Mouse (Mus musculus) heart, embryonic 15.5 days (tissue): Measurements from ENCODE around the gene Cachd1. TPM values are rescaled to one million over a fixed set of nuclear protein-coding genes. Genes with fewer than 3 reads are reported as not detected.

Source experiments
- ATAC-seq: fragments of 200-750 bp; cut with Nextera tagmentation; replicated peaks from 2 replicates; pipeline ENCODE4 v1.8.0; 2017; ENCODE audit warnings: low read depth, moderate TSS enrichment; ENCODE audit not compliant: insufficient number of reproducible peaks, insufficient read depth, low FRiP score
- H3K27ac ChIP-seq: fragments of 300-500 bp; sonication (generic); 2 replicates; pipeline ENCODE4 v1.5.1; 2015; ENCODE audit warnings: mild to moderate bottlenecking, inconsistent platforms
- H3K27me3 ChIP-seq: fragments of 300-500 bp; sonication (generic); 2 replicates; pipeline ENCODE4 v1.6.1; 2015; ENCODE audit warnings: inconsistent platforms
- H3K36me3 ChIP-seq: fragments of 300-500 bp; sonication (generic); 2 replicates; pipeline ENCODE4 v1.6.1; 2015; ENCODE audit warnings: mild to moderate bottlenecking, inconsistent platforms
- H3K4me1 ChIP-seq: fragments of 300-500 bp; sonication (generic); replicated peaks from 2 replicates; pipeline ENCODE4 v1.6.1; 2015; ENCODE audit warnings: inconsistent platforms
- H3K4me2 ChIP-seq: fragments of 300-500 bp; sonication (generic); 2 replicates; pipeline ENCODE4 v1.6.1; 2015; ENCODE audit warnings: inconsistent platforms, mild to moderate bottlenecking, moderate library complexity
- H3K4me3 ChIP-seq: fragments of 300-500 bp; sonication (generic); 2 replicates; pipeline ENCODE4 v1.5.1; 2015; ENCODE audit warnings: mild to moderate bottlenecking, inconsistent platforms
- H3K9ac ChIP-seq: fragments of 300-500 bp; sonication (generic); 2 replicates; pipeline ENCODE4 v1.6.1; 2015; ENCODE audit warnings: mild to moderate bottlenecking, inconsistent platforms
- H3K9me3 ChIP-seq: fragments of 300-500 bp; sonication (generic); replicated peaks from 2 replicates; pipeline ENCODE4 v1.6.1; 2016; ENCODE audit warnings: inconsistent platforms
- WGBS: fragments of 180-500 bp; shearing (Covaris S2); methylation state at CpG from one replicate; pipeline ENCODE4 v1.1.7; 2015; ENCODE audit warnings: mixed read lengths; 5-methylcytosine and 5-hydroxymethylcytosine counted together
- polyA plus RNA-seq: library from polyadenylated mRNA; unstranded; fragments of >200 nt; fragmentation: Nextera tagmentation; extraction: Ambion mirVana; gene quantifications from 2 replicates; pipeline ENCODE4 v1.2.1, GENCODE M21; 2015

Gene Cachd1
- polyA plus RNA-seq, 1 experiment from 2014 or later, result 6.2 TPM

DNA sequence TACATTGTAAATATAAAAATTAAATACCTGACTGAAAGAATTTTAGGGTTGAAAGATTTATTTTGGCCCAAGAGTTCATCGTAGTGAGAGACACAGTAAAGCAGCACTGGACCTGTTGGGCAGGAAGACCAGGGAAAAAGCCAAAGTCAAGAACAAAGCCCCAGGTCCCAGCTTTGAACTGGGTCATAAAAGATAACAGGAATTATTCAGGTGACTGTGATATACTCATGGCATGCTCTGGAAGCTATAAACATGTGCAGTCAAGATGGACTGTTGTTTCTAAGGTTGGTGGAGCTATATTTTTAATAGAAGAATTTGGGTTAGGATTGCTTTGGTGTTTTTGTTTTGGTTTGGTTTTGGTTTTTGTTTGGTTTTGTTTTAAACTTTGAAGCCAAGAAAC lies 148.7 kb downstream of the Cachd1 start:
- no peak overlapping the region for H3K4me2 ChIP-seq
- H3K4me1 ChIP-seq, result no peaks in the 10 kb centered on the region; the same call in 1 of the 2 replicates
- no peaks in the 10 kb centered on the region for H3K27me3 ChIP-seq
- H3K9me3 ChIP-seq, result no peaks in the 10 kb centered on the region
- 84% methylated on average over 1 of the region's 1 CpGs for WGBS
- H3K4me3 ChIP-seq, result no peak overlapping the region
- ATAC-seq, result no peak
- H3K36me3 ChIP-seq, result 0 out of 2 replicates have a peak, but pooled peaks cover under 1% of the 10 kb centered on the region
- no peak overlapping the region for H3K27ac ChIP-seq
- no peak overlapping the region for H3K9ac ChIP-seq

DNA sequence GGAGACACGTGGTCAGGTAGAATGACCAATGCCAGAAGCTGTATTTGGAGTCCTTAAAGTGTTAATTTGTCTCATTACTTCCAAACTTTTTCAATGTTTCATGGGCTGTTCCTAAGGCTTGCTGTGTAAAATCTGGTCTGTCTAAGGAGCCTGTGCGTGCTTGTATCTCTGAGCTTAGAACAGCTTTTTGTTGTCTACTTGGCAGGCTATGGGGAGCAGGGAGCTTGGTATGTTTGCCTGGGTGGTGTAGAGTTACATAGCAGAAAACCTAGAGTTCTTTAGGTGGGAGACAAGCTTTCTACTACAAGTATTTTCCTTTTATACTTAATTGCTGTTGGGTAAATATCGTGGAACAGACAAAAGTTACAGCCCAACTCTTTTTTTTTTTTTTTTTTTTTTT lies 150.1 kb downstream of the Cachd1 start:
- Histone ChIP-seq H3K9me3 (no peaks in the 10 kb centered on the region), H3K27me3 (no peaks in the 10 kb centered on the region), H3K9ac (no peak overlapping the region), H3K4me3 (no peak overlapping the region), H3K27ac (no peak overlapping the region), H3K4me2 (no peak overlapping the region), H3K4me1 (no peaks in the 10 kb centered on the region; the same call in 1 of the 2 replicates), H3K36me3 (no peaks in the 10 kb centered on the region)
- ATAC-seq, result no peak
- 65% methylated on average over 3 of the region's 3 CpGs for WGBS

DNA sequence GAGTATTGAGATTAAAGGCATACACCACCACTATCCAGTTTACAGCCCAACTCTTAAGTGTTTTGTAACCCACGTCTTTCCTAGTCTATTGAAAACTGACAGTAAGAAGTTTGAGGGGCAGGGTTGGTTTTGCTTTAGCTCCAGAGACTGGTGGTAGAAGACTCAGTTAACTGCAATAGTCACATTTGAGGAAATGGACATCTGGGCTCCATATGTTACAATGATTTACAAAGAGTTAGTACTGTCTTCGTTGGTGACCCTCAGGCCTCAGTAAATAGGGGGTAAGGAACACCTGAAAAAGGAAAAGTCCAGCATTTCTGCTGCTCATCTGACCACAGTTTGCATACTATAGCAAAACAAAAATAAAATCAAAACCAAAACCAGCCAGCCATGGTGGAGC lies 150.6 kb downstream of the Cachd1 start:
- no peak overlapping the region for H3K4me3 ChIP-seq
- H3K4me1 ChIP-seq, result no peaks in the 10 kb centered on the region; the same call in 1 of the 2 replicates
- H3K4me2 ChIP-seq, result no peak overlapping the region
- WGBS, result 68% methylated on average over 2 of the region's 2 CpGs
- no peak for ATAC-seq
- no peak overlapping the region for H3K27ac ChIP-seq
- no peaks in the 10 kb centered on the region for H3K27me3 ChIP-seq
- H3K9ac ChIP-seq, result no peak overlapping the region
- H3K36me3 ChIP-seq, result no peaks in the 10 kb centered on the region
- H3K9me3 ChIP-seq, result no peaks in the 10 kb centered on the region

DNA sequence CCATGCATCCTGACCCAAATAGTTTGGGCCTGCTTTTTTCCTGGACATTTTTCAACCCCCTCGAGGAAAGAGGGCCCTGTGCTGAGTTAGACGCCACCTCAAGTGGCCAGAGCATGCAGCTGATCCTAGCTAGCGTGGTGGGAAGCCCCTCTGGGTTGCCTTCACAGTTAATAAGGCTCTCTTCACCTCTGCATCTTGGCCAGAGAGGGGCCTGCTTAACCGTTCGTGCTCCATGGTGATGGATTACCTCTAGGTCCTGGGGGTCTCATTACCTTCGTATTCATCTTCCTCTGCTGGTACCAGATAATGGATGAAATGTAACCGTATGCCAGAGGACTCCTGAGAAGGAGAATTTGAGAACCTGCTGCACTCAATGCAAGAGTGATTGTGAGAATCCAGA lies 167.2 kb downstream of the Cachd1 start:
- no peaks in the 10 kb centered on the region for H3K27me3 ChIP-seq
- H3K4me1 ChIP-seq, result peaks cover 3% of the 10 kb centered on the region; the same call in 1 of the 2 replicates
- H3K36me3 ChIP-seq, result no peaks in the 10 kb centered on the region
- 67% methylated on average over 7 of the region's 7 CpGs for WGBS
- no peak overlapping the region for H3K4me2 ChIP-seq
- H3K27ac ChIP-seq, result no peak overlapping the region
- ATAC-seq, result no peak
- no peak overlapping the region for H3K4me3 ChIP-seq
- no peak overlapping the region for H3K9ac ChIP-seq
- no peaks in the 10 kb centered on the region for H3K9me3 ChIP-seq

DNA sequence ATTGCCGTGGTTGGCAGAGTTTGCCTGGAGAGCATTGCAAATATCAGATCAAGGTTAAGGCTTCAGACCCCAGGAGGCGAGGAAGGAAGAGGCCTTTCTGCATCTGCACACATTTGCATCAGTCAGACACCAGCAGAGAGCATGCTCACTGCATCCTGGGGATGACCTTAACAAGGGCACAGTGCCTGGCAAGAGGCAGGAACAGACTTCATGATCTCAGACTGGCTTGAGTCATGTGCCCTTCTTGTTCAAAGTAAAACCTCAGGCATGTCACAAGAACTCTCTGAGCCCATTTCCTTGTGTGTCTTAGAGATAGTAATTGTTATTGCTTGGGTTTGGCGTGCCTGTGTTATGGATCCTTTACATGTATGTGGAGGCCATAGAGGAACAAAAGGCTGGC lies 167.8 kb downstream of the Cachd1 start:
- 71% methylated on average over 3 of the region's 3 CpGs for WGBS

DNA sequence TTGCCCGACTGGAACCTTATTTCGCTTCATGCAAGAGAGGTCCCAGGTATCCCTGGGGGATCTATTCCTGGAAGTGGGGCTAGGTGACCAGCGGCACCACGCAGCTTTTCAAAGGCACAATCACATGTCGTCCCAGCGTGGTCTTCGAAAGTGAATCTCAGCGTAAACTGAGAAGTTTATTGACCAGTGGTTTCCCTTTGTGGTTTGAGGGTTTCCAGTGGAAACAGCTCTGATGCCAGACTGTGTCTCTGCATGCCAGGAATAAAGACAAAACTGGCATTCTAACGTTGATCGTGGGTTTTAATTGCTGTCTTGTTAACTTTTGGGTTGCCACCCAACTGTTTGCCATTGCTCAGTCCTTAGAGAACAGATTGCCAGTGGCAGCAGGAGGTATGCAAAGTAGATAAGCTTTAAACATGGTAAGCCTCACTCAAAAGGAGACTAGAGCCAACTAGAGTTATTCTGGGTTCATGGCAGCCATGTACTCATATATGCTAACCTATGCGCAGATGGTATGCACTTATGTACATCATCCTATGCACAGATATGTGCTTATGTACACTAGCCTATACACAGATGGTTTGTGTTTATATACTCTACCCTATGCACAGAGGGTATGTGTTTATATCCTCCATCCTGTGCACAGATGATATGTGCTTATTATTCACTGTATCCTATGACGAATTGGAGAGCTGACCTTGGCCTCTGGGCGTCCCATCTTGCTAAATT lies 168.9 kb downstream of the Cachd1 start:
- Histone ChIP-seq H3K9me3 (no peaks in the 10 kb centered on the region), H3K4me1 (peaks cover 3% of the 10 kb centered on the region; the same call in 1 of the 2 replicates), H3K4me3 (no peak overlapping the region), H3K27ac (no peak overlapping the region), H3K27me3 (no peaks in the 10 kb centered on the region), H3K36me3 (no peaks in the 10 kb centered on the region), H3K4me2 (no peak overlapping the region), H3K9ac (no peak overlapping the region)
- ATAC-seq, result no peak
- 84% methylated on average over 13 of the region's 13 CpGs for WGBS

More for the DNA sequence above, 167.8 kb downstream of the Cachd1 start:
- no peak overlapping the region for H3K27ac ChIP-seq
- H3K4me2 ChIP-seq, result no peak overlapping the region
- no peak overlapping the region for H3K4me3 ChIP-seq
- no peaks in the 10 kb centered on the region for H3K9me3 ChIP-seq
- no peaks in the 10 kb centered on the region for H3K36me3 ChIP-seq
- ATAC-seq, result no peak
- H3K4me1 ChIP-seq, result peaks cover 3% of the 10 kb centered on the region; the same call in 1 of the 2 replicates
- no peaks in the 10 kb centered on the region for H3K27me3 ChIP-seq
- no peak overlapping the region for H3K9ac ChIP-seq

DNA sequence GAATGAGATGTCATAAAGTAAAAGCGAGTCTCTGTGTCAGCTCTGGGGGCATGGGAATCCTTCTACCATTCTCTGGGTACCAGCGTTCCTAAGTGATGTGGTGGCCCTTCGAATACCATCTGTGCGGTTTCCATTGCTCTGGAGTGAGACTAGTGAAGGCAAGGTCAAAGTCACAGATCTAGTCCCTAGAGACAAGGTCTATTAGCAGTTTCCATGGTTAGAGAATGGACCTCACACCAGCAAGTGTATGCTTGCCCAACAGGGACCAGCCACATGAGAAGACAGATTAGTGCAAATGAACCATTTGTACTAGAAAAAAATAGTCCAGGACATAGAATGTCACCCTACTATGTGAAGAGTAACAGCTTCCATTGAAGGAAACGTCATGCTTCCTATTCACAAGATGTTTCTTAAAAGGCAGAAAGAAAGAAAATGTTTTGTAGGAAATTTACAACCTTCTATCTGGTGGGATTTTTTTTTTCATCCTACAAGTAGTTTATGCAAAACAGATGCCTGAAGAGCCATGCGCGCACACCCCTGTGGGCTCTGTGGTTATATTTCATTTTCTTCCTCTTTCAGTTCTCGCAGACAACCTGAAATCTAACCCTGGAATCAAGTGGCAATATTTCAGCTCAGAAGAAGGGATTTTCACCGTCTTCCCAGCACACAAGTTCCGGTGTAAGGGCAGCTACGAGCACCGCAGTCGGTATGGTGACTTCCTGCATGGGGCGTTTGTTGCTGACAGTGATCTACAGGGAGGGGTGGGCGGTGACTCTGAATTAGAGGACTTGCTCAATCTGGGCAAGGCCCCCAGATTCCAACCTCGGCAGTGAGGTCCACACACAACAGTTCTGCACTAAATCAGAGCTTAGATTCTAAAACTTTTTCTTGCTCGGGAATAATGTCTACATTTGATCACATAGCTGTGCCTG lies 172.3 kb downstream of the Cachd1 start:
- H3K4me2 ChIP-seq, result no peak overlapping the region
- no peaks in the 10 kb centered on the region for H3K9me3 ChIP-seq
- H3K9ac ChIP-seq, result no peak overlapping the region
- 79% methylated on average over 17 of the region's 17 CpGs for WGBS
- no peak for ATAC-seq
- H3K27ac ChIP-seq, result no peak overlapping the region
- H3K4me1 ChIP-seq, result peaks cover 3% of the 10 kb centered on the region; the same call in 1 of the 2 replicates
- H3K27me3 ChIP-seq, result no peaks in the 10 kb centered on the region
- peaks cover 4% of the 10 kb centered on the region; the same call in 1 of the 2 replicates for H3K36me3 ChIP-seq
- no peak overlapping the region for H3K4me3 ChIP-seq

DNA sequence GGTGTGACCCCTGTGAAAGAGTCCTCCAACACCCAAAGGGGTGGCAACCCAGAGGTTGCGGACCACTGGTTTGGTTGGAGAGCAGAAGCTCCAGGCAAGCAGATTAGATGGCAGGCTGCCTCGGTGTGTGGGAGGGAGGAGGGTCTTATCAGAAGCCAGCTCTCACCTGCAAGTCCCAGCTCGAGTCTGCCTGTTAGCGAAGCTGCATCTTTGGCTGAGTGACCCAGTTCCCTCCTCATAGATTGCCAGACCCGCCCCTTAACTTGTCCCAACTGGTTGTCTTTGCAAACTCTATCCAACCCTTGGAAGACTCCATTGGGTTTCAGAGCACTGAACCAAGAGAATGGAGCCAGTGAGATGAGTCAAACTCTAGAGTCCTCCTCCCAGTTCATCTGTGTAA lies 173.8 kb downstream of the Cachd1 start:
- H3K27ac ChIP-seq, result no peak overlapping the region
- no peak overlapping the region for H3K4me2 ChIP-seq
- 64% methylated on average over 5 of the region's 5 CpGs for WGBS
- H3K9me3 ChIP-seq, result no peaks in the 10 kb centered on the region
- H3K4me1 ChIP-seq, result no peaks in the 10 kb centered on the region
- no peak for ATAC-seq
- peaks cover 4% of the 10 kb centered on the region; the same call in 1 of the 2 replicates for H3K36me3 ChIP-seq
- no peak overlapping the region for H3K4me3 ChIP-seq
- no peaks in the 10 kb centered on the region for H3K27me3 ChIP-seq
- H3K9ac ChIP-seq, result no peak overlapping the region

DNA sequence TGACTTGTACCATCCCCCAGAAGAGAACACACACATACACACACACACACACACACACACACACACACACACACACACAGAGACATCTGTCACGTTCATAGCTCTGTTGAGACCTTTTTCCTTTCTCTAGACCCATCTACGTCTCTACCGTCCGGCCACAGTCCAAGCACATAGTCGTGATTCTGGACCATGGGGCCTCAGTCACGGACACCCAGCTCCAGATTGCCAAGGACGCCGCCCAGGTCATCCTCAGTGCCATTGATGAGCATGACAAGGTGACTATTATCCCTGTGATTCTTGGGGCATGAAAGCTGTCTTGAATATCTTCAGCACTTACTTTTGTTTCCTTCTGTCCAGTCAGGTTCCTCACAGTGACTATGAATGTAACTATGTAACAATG lies 175.4 kb downstream of the Cachd1 start:
- Histone ChIP-seq H3K4me1 (no peaks in the 10 kb centered on the region), H3K36me3 (peaks cover 4% of the 10 kb centered on the region; the same call in 1 of the 2 replicates), H3K4me2 (no peak overlapping the region), H3K4me3 (no peak overlapping the region), H3K27ac (no peak overlapping the region), H3K9ac (no peak overlapping the region), H3K27me3 (no peaks in the 10 kb centered on the region), H3K9me3 (no peaks in the 10 kb centered on the region)
- WGBS, result 91% methylated on average over 8 of the region's 8 CpGs
- ATAC-seq, result no peak

DNA sequence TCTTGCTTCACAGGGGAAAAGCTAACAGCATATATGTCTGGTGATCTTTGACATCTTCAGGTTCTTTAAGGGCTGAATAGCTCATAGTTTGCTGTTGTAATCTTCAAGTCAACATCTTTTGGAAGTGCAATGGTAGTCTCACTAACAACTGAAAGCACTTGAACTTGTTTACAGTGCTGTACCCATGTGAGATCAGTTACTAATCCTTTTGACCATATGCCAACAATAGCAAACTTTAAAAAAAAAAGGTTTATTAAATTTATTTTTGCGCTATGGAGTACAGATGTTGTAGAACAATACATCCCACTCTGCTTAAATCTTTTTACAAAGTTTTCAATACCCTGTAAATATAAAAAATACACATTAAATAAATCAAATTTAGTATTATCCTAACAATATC lies 186.9 kb downstream of the Cachd1 start:
- Histone ChIP-seq H3K27me3 (no peaks in the 10 kb centered on the region), H3K27ac (no peak overlapping the region), H3K4me1 (peaks cover 9% of the 10 kb centered on the region), H3K4me3 (no peak overlapping the region), H3K36me3 (peaks cover 20% of the 10 kb centered on the region), H3K9ac (no peak overlapping the region), H3K9me3 (no peaks in the 10 kb centered on the region), H3K4me2 (no peak overlapping the region)
- ATAC-seq, result no peak
- 83% methylated on average over 1 of the region's 1 CpGs for WGBS

DNA sequence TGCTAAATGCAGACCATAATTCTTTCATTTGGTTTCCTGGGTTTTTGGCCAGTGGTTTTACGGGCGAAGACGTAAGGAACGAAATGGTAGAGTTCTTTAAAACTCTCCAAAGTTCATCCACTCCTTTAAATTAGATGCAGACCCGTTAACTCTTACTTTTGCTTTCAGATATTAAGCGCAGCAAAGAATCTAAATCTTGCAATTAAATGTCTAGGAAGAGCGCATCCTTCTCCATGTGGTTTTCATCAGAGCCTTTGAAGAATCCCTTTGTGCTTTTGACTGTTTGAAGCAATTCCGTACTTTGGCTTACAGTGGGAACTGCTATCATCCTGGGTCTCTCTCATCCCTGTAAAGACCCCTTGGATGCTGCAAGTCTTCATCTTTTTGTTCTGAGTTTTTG lies 187.3 kb downstream of the Cachd1 start:
- H3K27ac ChIP-seq, result no peak overlapping the region
- no peak overlapping the region for H3K4me3 ChIP-seq
- H3K4me2 ChIP-seq, result no peak overlapping the region
- H3K9me3 ChIP-seq, result no peaks in the 10 kb centered on the region
- ATAC-seq, result no peak
- H3K27me3 ChIP-seq, result no peaks in the 10 kb centered on the region
- H3K36me3 ChIP-seq, result peaks cover 20% of the 10 kb centered on the region
- H3K4me1 ChIP-seq, result peaks cover 9% of the 10 kb centered on the region
- H3K9ac ChIP-seq, result no peak overlapping the region
- WGBS, result 91% methylated on average over 8 of the region's 8 CpGs
